Mouse (Mus musculus): ENCODE measurements at regions not wholly inside any gene's neighbourhood (a gene's known extent, or its start where the extent isn't known, plus 50 kb on each side); places are given as distances from the start of the nearest gene placed in this dataset. TPM values are rescaled to one million over a fixed set of nuclear protein-coding genes. Genes with fewer than 3 reads are reported as not detected.

- H3K9me3 ChIP-seq = no peaks in the 10 kb centered on the region
- H3K27me3 ChIP-seq = no peaks in the 10 kb centered on the region
- 68% methylated on average over 3 of the region's 3 CpGs for WGBS
- no peak overlapping the region for H3K4me2 ChIP-seq (replicated peaks)
- no peak overlapping the region for H3K27ac ChIP-seq
- H3K36me3 ChIP-seq = no peaks in the 10 kb centered on the region
- H3K4me1 ChIP-seq = no peaks in the 10 kb centered on the region
- no peak overlapping the region for H3K4me3 ChIP-seq
- ATAC-seq (ENCODE audit: insufficient number of reproducible peaks, insufficient read depth, low FRiP score, low TSS enrichment) = no peak
- no peak overlapping the region for H3K9ac ChIP-seq
Measured at GRCm38 (mm10) chr3:38547032-38547431, 62.4 kb upstream of the Ankrd50 start.

- H3K4me1 ChIP-seq = peaks cover 7% of the 10 kb centered on the region; the same call in 1 of the 2 replicates
- H3K36me3 ChIP-seq = no peaks in the 10 kb centered on the region
- H3K4me3 ChIP-seq = no peak overlapping the region
- no peak for ATAC-seq (ENCODE audit: insufficient number of reproducible peaks, insufficient read depth, low FRiP score, low TSS enrichment)
- H3K9me3 ChIP-seq = no peaks in the 10 kb centered on the region
- H3K4me2 ChIP-seq (replicated peaks) = no peak overlapping the region
- 82% methylated on average over 3 of the region's 3 CpGs for WGBS
- no peaks in the 10 kb centered on the region for H3K27me3 ChIP-seq
- H3K27ac ChIP-seq = no peak overlapping the region
- H3K9ac ChIP-seq = no peak overlapping the region
Measured at GRCm38 (mm10) chr3:38545501-38545896, 60.9 kb upstream of the Ankrd50 start.

DNA sequence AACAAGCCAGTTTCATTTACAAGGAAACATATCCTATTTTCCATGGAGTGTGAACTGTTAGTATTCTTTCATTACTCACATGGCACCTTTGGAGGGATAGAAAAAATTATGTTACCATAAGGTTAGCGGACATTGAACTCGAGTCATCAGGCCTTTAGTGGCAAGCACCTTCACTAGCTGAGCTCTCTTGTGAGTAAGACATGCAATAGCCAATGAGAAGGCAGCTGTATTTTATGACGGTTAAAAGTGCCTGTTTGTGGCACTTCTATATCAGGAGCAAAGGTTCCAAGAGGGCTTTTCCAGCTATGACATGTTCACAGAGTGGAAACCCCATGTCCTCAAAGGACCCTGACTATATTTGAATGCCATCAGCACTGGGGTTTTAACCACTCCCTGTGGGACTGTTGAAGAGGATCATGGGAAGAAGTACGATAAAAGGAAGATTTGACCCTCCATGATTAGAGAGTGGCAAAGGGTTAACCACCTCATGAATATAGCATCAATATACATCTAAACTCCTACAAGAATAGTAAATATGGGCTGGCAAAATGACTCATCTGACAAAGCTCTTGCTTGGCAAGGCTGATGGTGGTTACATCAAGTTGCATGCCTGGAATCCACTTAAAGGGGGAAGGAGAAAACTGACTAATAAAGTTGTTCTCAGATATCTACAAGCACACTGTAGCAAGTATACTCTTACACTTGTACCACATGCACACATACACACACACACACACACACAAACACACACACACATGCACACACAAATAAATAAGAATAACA, 60.3 kb upstream of the Ankrd50 start:
- no peaks in the 10 kb centered on the region for H3K9me3 ChIP-seq
- no peak overlapping the region for H3K27ac ChIP-seq
- H3K36me3 ChIP-seq = no peaks in the 10 kb centered on the region
- H3K9ac ChIP-seq = no peak overlapping the region
- H3K27me3 ChIP-seq = no peaks in the 10 kb centered on the region
- no peak overlapping the region for H3K4me3 ChIP-seq
- 90% methylated on average over 4 of the region's 4 CpGs for WGBS
- no peak for ATAC-seq (ENCODE audit: insufficient number of reproducible peaks, insufficient read depth, low FRiP score, low TSS enrichment)
- H3K4me1 ChIP-seq = peaks cover 7% of the 10 kb centered on the region; the same call in 1 of the 2 replicates
- H3K4me2 ChIP-seq (replicated peaks) = no peak overlapping the region

DNA sequence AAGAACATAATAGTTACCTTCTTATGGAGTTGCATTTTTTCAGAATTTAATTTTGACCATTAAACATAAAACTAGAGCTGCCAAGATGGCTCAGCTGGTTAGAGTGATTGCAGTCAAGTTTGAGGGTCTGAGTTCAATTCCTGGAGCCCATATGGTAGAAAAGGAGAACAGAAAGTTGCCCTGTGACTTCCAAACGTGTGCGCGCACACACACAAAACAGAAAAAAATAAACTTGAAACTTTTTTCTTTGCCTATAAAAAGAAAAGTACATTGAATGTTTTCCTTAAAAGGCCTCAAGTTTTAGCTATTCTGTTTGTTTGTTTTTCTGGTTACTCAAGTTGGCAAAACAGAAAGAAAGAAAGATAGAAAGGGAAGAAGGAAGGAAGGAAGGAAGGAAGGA, 59.2 kb upstream of the Ankrd50 start:
- Histone ChIP-seq H3K36me3 (no peaks in the 10 kb centered on the region), H3K27ac (no peak overlapping the region), H3K4me3 (no peak overlapping the region), H3K4me1 (peaks cover 7% of the 10 kb centered on the region; the same call in 1 of the 2 replicates), H3K9me3 (no peaks in the 10 kb centered on the region), H3K9ac (no peak overlapping the region), H3K4me2 (replicated peaks) (no peak overlapping the region), H3K27me3 (no peaks in the 10 kb centered on the region)
- WGBS = 89% methylated on average over 3 of the region's 3 CpGs
- ATAC-seq (ENCODE audit: insufficient number of reproducible peaks, insufficient read depth, low FRiP score, low TSS enrichment) = no peak

- Histone ChIP-seq H3K4me2 (replicated peaks) (no peak overlapping the region), H3K36me3 (no peaks in the 10 kb centered on the region), H3K27ac (no peak overlapping the region), H3K4me3 (no peak overlapping the region), H3K4me1 (peaks cover 7% of the 10 kb centered on the region; the same call in 1 of the 2 replicates), H3K27me3 (no peaks in the 10 kb centered on the region), H3K9me3 (no peaks in the 10 kb centered on the region), H3K9ac (no peak overlapping the region)
- ATAC-seq (ENCODE audit: insufficient number of reproducible peaks, insufficient read depth, low FRiP score, low TSS enrichment) = no peak
- 47% methylated on average over 3 of the region's 3 CpGs for WGBS
Measured at GRCm38 (mm10) chr3:38541296-38541695, 56.7 kb upstream of the Ankrd50 start.

DNA sequence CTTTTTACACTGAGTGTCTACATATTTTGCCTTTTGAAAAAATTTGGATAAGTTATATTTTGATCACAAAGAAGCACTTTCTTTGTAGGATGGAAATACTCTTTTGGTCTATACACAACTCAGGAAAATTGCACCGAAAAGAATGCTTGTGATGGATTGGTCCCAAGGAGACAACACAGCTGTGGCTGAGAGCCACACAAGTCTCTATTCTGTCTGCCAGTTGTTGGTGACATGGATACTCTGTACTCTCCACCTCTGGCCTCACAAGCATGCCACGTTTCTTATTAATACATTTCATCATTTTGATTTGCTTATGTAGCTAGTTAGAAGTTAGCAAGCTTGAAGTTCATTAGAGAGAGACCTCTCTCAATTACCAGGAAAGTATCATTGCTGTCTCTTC, 53.7 kb upstream of the Ankrd50 start:
- 73% methylated on average over 2 of the region's 2 CpGs for WGBS
- Histone ChIP-seq H3K4me2 (replicated peaks) (no peak overlapping the region), H3K4me1 (peaks cover 10% of the 10 kb centered on the region), H3K36me3 (no peaks in the 10 kb centered on the region), H3K9ac (no peak overlapping the region), H3K4me3 (no peak overlapping the region), H3K9me3 (no peaks in the 10 kb centered on the region), H3K27ac (no peak overlapping the region), H3K27me3 (no peaks in the 10 kb centered on the region)
- no peak for ATAC-seq (ENCODE audit: insufficient number of reproducible peaks, insufficient read depth, low FRiP score, low TSS enrichment)

GRCm38 (mm10) chr3:38537770-38538169, 53.1 kb upstream of the Ankrd50 start:
- no peaks in the 10 kb centered on the region for H3K9me3 ChIP-seq
- H3K4me2 ChIP-seq (replicated peaks) = no peak overlapping the region
- ATAC-seq (ENCODE audit: insufficient number of reproducible peaks, insufficient read depth, low FRiP score, low TSS enrichment) = no peak
- no peak overlapping the region for H3K27ac ChIP-seq
- H3K9ac ChIP-seq = no peak overlapping the region
- H3K27me3 ChIP-seq = no peaks in the 10 kb centered on the region
- no peak overlapping the region for H3K4me3 ChIP-seq
- peaks cover 12% of the 10 kb centered on the region for H3K4me1 ChIP-seq
- H3K36me3 ChIP-seq = no peaks in the 10 kb centered on the region

Small RNA genes lying in the stretch of these regions (microRNA-seq; reads per million reads assigned to microRNA genes)
- not detected for gene Gm24462

All from embryonic facial prominence, embryonic 12.5 days (tissue).